Mouse (Mus musculus): ENCODE results near the gene Jdp2.

Gene Jdp2

GRCm38 (mm10) chr12:85687217-85687533, 88.3 kb downstream of the Jdp2 start:
- no peak for DNase-seq

- DNase-seq: no peak
Observed at GRCm38 (mm10) chr12:85687846-85688245, 89.0 kb downstream of the Jdp2 start.

All from cerebellum, adult 11-12 months (tissue).